Mouse (Mus musculus) liver, embryonic 12.5 days (tissue): ENCODE results near the gene Brwd3. TPM values are rescaled to one million over a fixed set of nuclear protein-coding genes. Genes with fewer than 3 reads are reported as not detected.

Experiments used
- ATAC-seq: fragments of 200-750 bp; cut with Nextera tagmentation; 2 replicates; pipeline ENCODE4 v1.8.0; 2017; ENCODE audit warnings: moderate number of reproducible peaks, mild to moderate bottlenecking, moderate library complexity
- H3K27ac ChIP-seq: fragments of 300-500 bp; sonication (generic); 2 replicates; pipeline ENCODE4 v1.5.1; 2016; ENCODE audit warnings: mild to moderate bottlenecking
- H3K27me3 ChIP-seq: fragments of 300-500 bp; sonication (generic); replicated peaks from 2 replicates; pipeline ENCODE4 v1.6.1; 2016; ENCODE audit warnings: mild to moderate bottlenecking, moderate library complexity
- H3K36me3 ChIP-seq: fragments of 300-500 bp; sonication (generic); 2 replicates; pipeline ENCODE4 v1.6.1; 2016; ENCODE audit warnings: mild to moderate bottlenecking, moderate library complexity
- H3K4me1 ChIP-seq: fragments of 300-500 bp; sonication (generic); 2 replicates; pipeline ENCODE4 v1.6.1; 2016
- H3K4me2 ChIP-seq: fragments of 300-500 bp; sonication (generic); 2 replicates; pipeline ENCODE4 v1.6.1; 2016; ENCODE audit warnings: mild to moderate bottlenecking, moderate library complexity
- H3K4me3 ChIP-seq: fragments of 300-500 bp; sonication (generic); 2 replicates; pipeline ENCODE4 v1.5.1; 2016; ENCODE audit warnings: mild to moderate bottlenecking, moderate library complexity
- H3K9ac ChIP-seq: fragments of 300-500 bp; sonication (generic); 2 replicates; pipeline ENCODE4 v1.6.1; 2016; ENCODE audit warnings: mild to moderate bottlenecking, moderate library complexity
- H3K9me3 ChIP-seq: fragments of 300-500 bp; sonication (generic); replicated peaks from 2 replicates; pipeline ENCODE4 v1.6.1; 2016; ENCODE audit warnings: mild to moderate bottlenecking, moderate library complexity
- WGBS: fragments of 180-500 bp; shearing (Covaris S2); methylation state at CpG from one replicate; pipeline ENCODE4 v1.1.7; 2016; ENCODE audit not compliant: insufficient replicate concordance; 5-methylcytosine and 5-hydroxymethylcytosine counted together
- polyA plus RNA-seq: library from polyadenylated mRNA; unstranded; fragments of >200 nt; fragmentation: Nextera tagmentation; extraction: Ambion mirVana; gene quantifications from 2 replicates; pipeline ENCODE4 v1.2.1, GENCODE M21; 2016

Brwd3 gene
- polyA plus RNA-seq = 1.3 and 1.6 TPM in 2 replicates

- peak; percentile 94 for ATAC-seq
- Histone ChIP-seq H3K4me3 (peak within 1 kb of the TSS; percentile 71), H3K36me3 (no peaks in the 10 kb centered on the region), H3K4me2 (peak within 1 kb of the TSS; percentile 67), H3K9ac (peak within 1 kb of the TSS; percentile 73), H3K27me3 (no peaks in the 10 kb centered on the region), H3K27ac (peak within 1 kb of the TSS; percentile 89), H3K9me3 (no peaks in the 10 kb centered on the region), H3K4me1 (no peaks in the 10 kb centered on the region)
- 8% methylated on average over 34 of the region's 39 CpGs for WGBS
Measured at GRCm38 (mm10) chrX:108834090-108834774, at the start of gene Brwd3. Gene Brwd3 (minus strand): TSS chrX:108834372.

GRCm38 (mm10) chrX:108862632-108863031 lies 28.5 kb upstream of the Brwd3 start:
- no peak for ATAC-seq
- 80% methylated on average over 4 of the region's 4 CpGs for WGBS
- no peak overlapping the region for H3K4me2 ChIP-seq

GRCm38 (mm10) chrX:108842705-108843104 lies 8.5 kb upstream of the Brwd3 start:
- no peaks in the 10 kb centered on the region for H3K4me1 ChIP-seq
- no peaks in the 10 kb centered on the region for H3K27me3 ChIP-seq
- H3K36me3 ChIP-seq = no peaks in the 10 kb centered on the region
- no peak overlapping the region for H3K4me3 ChIP-seq
- 84% methylated on average over 2 of the region's 2 CpGs for WGBS
- ATAC-seq = no peak
- H3K9ac ChIP-seq = no peak overlapping the region
- no peak overlapping the region for H3K4me2 ChIP-seq
- no peaks in the 10 kb centered on the region for H3K9me3 ChIP-seq
- no peak overlapping the region for H3K27ac ChIP-seq

More at GRCm38 (mm10) chrX:108862632-108863031, 28.5 kb upstream of the Brwd3 start:
- Histone ChIP-seq H3K4me1 (no peaks in the 10 kb centered on the region), H3K36me3 (no peaks in the 10 kb centered on the region), H3K27ac (no peak overlapping the region), H3K27me3 (no peaks in the 10 kb centered on the region), H3K9me3 (no peaks in the 10 kb centered on the region), H3K9ac (no peak overlapping the region), H3K4me3 (no peak overlapping the region)

GRCm38 (mm10) chrX:108836416-108836815 lies 2.2 kb upstream of the Brwd3 start:
- no peak overlapping the region for H3K4me2 ChIP-seq
- 46% methylated on average over 2 of the region's 2 CpGs for WGBS
- H3K4me3 ChIP-seq = no peak overlapping the region
- no peak overlapping the region for H3K27ac ChIP-seq
- ATAC-seq = no peak
- H3K9ac ChIP-seq = no peak overlapping the region
- H3K36me3 ChIP-seq = no peaks in the 10 kb centered on the region
- H3K27me3 ChIP-seq = no peaks in the 10 kb centered on the region
- no peaks in the 10 kb centered on the region for H3K4me1 ChIP-seq
- no peaks in the 10 kb centered on the region for H3K9me3 ChIP-seq

- Histone ChIP-seq H3K9me3 (no peaks in the 10 kb centered on the region), H3K4me3 (peak overlapping the region; percentile 71), H3K27ac (peak overlapping the region; percentile 84), H3K4me1 (no peaks in the 10 kb centered on the region), H3K36me3 (no peaks in the 10 kb centered on the region), H3K9ac (peak overlapping the region; percentile 52; the same call in 1 of the 2 replicates), H3K4me2 (peak overlapping the region; percentile 67), H3K27me3 (no peaks in the 10 kb centered on the region)
- ATAC-seq = no peak
- 47% methylated on average over 5 of the region's 5 CpGs for WGBS
Measured at GRCm38 (mm10) chrX:108835233-108835632, 1.1 kb upstream of the Brwd3 start.

- H3K9me3 ChIP-seq = no peaks in the 10 kb centered on the region
- no peaks in the 10 kb centered on the region for H3K4me1 ChIP-seq
- no peaks in the 10 kb centered on the region for H3K36me3 ChIP-seq
- peak; percentile 11; the same call in 1 of the 2 replicates for ATAC-seq
- H3K27me3 ChIP-seq = no peaks in the 10 kb centered on the region
- peak overlapping the region; percentile 89 for H3K27ac ChIP-seq
- H3K4me3 ChIP-seq = peak overlapping the region; percentile 71
- 18% methylated on average over 21 of the region's 21 CpGs for WGBS
- peak overlapping the region; percentile 73 for H3K9ac ChIP-seq
- H3K4me2 ChIP-seq = peak overlapping the region; percentile 67
Measured at GRCm38 (mm10) chrX:108833381-108834020, 671 bp downstream of the Brwd3 start.

- WGBS = 9% methylated on average over 12 of the region's 13 CpGs
Measured at GRCm38 (mm10) chrX:108832674-108833189, 1.4 kb downstream of the Brwd3 start.

GRCm38 (mm10) chrX:108831231-108831630 lies 2.9 kb downstream of the Brwd3 start:
- Histone ChIP-seq H3K9ac (no peak overlapping the region), H3K27me3 (no peaks in the 10 kb centered on the region), H3K9me3 (no peaks in the 10 kb centered on the region), H3K27ac (no peak overlapping the region), H3K4me3 (no peak overlapping the region), H3K4me2 (no peak overlapping the region), H3K4me1 (no peaks in the 10 kb centered on the region), H3K36me3 (no peaks in the 10 kb centered on the region; the same call in 1 of the 2 replicates)
- ATAC-seq = no peak

More at GRCm38 (mm10) chrX:108832674-108833189, 1.4 kb downstream of the Brwd3 start:
- Histone ChIP-seq H3K9ac (peak overlapping the region; percentile 73), H3K4me1 (no peaks in the 10 kb centered on the region), H3K9me3 (no peaks in the 10 kb centered on the region), H3K27me3 (no peaks in the 10 kb centered on the region), H3K36me3 (no peaks in the 10 kb centered on the region), H3K27ac (peak overlapping the region; percentile 89), H3K4me3 (peak overlapping the region; percentile 71), H3K4me2 (peak overlapping the region; percentile 67)
- ATAC-seq = peak; percentile 76

- ATAC-seq = no peak
- H3K27me3 ChIP-seq = no peaks in the 10 kb centered on the region
- no peak overlapping the region for H3K4me2 ChIP-seq
- no peaks in the 10 kb centered on the region for H3K4me1 ChIP-seq
- WGBS = 52% methylated on average over 2 of the region's 2 CpGs
- no peak overlapping the region for H3K4me3 ChIP-seq
- H3K9me3 ChIP-seq = no peaks in the 10 kb centered on the region
- no peak overlapping the region for H3K27ac ChIP-seq
- H3K9ac ChIP-seq = no peak overlapping the region
- H3K36me3 ChIP-seq = peaks cover 7% of the 10 kb centered on the region
Measured at GRCm38 (mm10) chrX:108828111-108828510, 6.1 kb downstream of the Brwd3 start.

GRCm38 (mm10) chrX:108797268-108797667 lies 36.9 kb downstream of the Brwd3 start:
- no peaks in the 10 kb centered on the region for H3K9me3 ChIP-seq
- H3K27me3 ChIP-seq = no peaks in the 10 kb centered on the region
- H3K4me2 ChIP-seq = no peak overlapping the region
- H3K9ac ChIP-seq = no peak overlapping the region
- WGBS = 70% methylated on average over 3 of the region's 3 CpGs
- ATAC-seq = no peak
- no peaks in the 10 kb centered on the region for H3K36me3 ChIP-seq
- no peaks in the 10 kb centered on the region for H3K4me1 ChIP-seq
- H3K4me3 ChIP-seq = no peak overlapping the region
- H3K27ac ChIP-seq = no peak overlapping the region

- 84% methylated on average over 4 of the region's 4 CpGs for WGBS
- Histone ChIP-seq H3K27me3 (no peaks in the 10 kb centered on the region), H3K9me3 (no peaks in the 10 kb centered on the region), H3K9ac (no peak overlapping the region), H3K4me3 (no peak overlapping the region), H3K4me1 (no peaks in the 10 kb centered on the region), H3K27ac (no peak overlapping the region), H3K36me3 (no peaks in the 10 kb centered on the region), H3K4me2 (no peak overlapping the region)
- no peak for ATAC-seq
Measured at GRCm38 (mm10) chrX:108783724-108784123, 50.4 kb downstream of the Brwd3 start.

GRCm38 (mm10) chrX:108731755-108732154 lies 102.4 kb downstream of the Brwd3 start:
- H3K27ac ChIP-seq = no peak overlapping the region
- ATAC-seq = no peak
- no peaks in the 10 kb centered on the region for H3K4me1 ChIP-seq
- no peaks in the 10 kb centered on the region for H3K9me3 ChIP-seq
- H3K27me3 ChIP-seq = no peaks in the 10 kb centered on the region
- H3K9ac ChIP-seq = no peak overlapping the region
- no peak overlapping the region for H3K4me2 ChIP-seq
- no peaks in the 10 kb centered on the region for H3K36me3 ChIP-seq
- no peak overlapping the region for H3K4me3 ChIP-seq
